Mouse (Mus musculus) mammary gland, adult 2 months (tissue): ENCODE data around the gene Ppif. TPM values are rescaled to one million over a fixed set of nuclear protein-coding genes. Genes with fewer than 3 reads are reported as not detected.

ENCODE experiments used
- polyA plus RNA-seq: library from polyadenylated mRNA; depleted of rRNA; stranded (reverse); fragments of >200 nt; gene quantifications from 2 replicates; pipeline ENCODE4 v1.2.3, GENCODE M21; 2012; ENCODE audit warnings: low replicate concordance; rRNA removed

Gene Ppif
- polyA plus RNA-seq, result 66.3 and 76.9 TPM in 2 replicates

GRCm38 (mm10) chr14:25693888-25694568 is at the start of gene Ppif:
Gene Ppif, plus strand, starts transcription at chr14:25694154.

Other genes starting within 250 kb of the Ppif start
- 32.1 and 62.3 TPM in 2 replicates for gene Zmiz1, start 235.0 kb upstream of the Ppif start, polyA plus RNA-seq
- gene Zcchc24, start 74.9 kb downstream of the Ppif start, polyA plus RNA-seq, result 68.4 and 88.3 TPM in 2 replicates
- 70.0 and 89.4 TPM in 2 replicates for gene Anxa11, start 148.0 kb downstream of the Ppif start, polyA plus RNA-seq
- gene Plac9a, start 208.9 kb downstream of the Ppif start, polyA plus RNA-seq, result 3.0 and 4.8 TPM in 2 replicates
- 4.3 and 11.9 TPM in 2 replicates for gene Tmem254a, start 233.5 kb downstream of the Ppif start, polyA plus RNA-seq
- gene Cphx1, start 244.2 kb downstream of the Ppif start, polyA plus RNA-seq, result not detected in 2 replicates